Mouse (Mus musculus) heart, postnatal 0 days (tissue): ENCODE measurements around the gene 9030025P20Rik. TPM values are rescaled to one million over a fixed set of nuclear protein-coding genes. Genes with fewer than 3 reads are reported as not detected.
"Not testable (repeated sequence)": the region's sequence is repeated elsewhere in the genome, so short reads cannot be mapped to it uniquely, and the experiment has no call there.

Experiments used
- ATAC-seq: fragments of 200-750 bp; cut with Nextera tagmentation; 2 replicates; pipeline ENCODE4 v1.8.0; 2017; ENCODE audit warnings: low read depth, moderate number of reproducible peaks, moderate library complexity; ENCODE audit not compliant: insufficient read depth
- DNase-seq: peaks from one replicate; pipeline ENCODE4 v3.0.0-alpha.2; 2016; ENCODE audit warnings: low spot score
- H3K27ac ChIP-seq: fragments of 300-500 bp; sonication (generic); 2 replicates; pipeline ENCODE4 v1.5.1; 2014; ENCODE audit warnings: low read depth, mild to moderate bottlenecking
- H3K27me3 ChIP-seq: fragments of 300-500 bp; sonication (generic); 2 replicates; pipeline ENCODE4 v1.6.1; 2014; ENCODE audit warnings: low read length, mixed read lengths; ENCODE audit not compliant: control insufficient read depth, insufficient read depth
- H3K36me3 ChIP-seq: fragments of 300-500 bp; sonication (generic); replicated peaks from 2 replicates; pipeline ENCODE4 v1.6.1; 2014; ENCODE audit warnings: low read length, mixed read lengths; ENCODE audit not compliant: control insufficient read depth, insufficient read depth
- H3K4me1 ChIP-seq: fragments of 300-500 bp; sonication (generic); 2 replicates; pipeline ENCODE4 v1.6.1; 2014; ENCODE audit warnings: antibody characterized with exemption; ENCODE audit not compliant: control insufficient read depth, insufficient read depth
- H3K4me2 ChIP-seq: fragments of 300-500 bp; sonication (generic); 2 replicates; pipeline ENCODE4 v1.6.1; 2014; ENCODE audit warnings: low read depth, mild to moderate bottlenecking, low read length, moderate library complexity
- H3K4me3 ChIP-seq: fragments of 300-500 bp; sonication (generic); 2 replicates; pipeline ENCODE4 v1.5.1; 2014; ENCODE audit warnings: low read depth, low read length
- H3K9ac ChIP-seq: fragments of 300-500 bp; sonication (generic); replicated peaks from 2 replicates; pipeline ENCODE4 v1.6.1; 2014; ENCODE audit warnings: low read depth, low read length, mixed read lengths
- H3K9me3 ChIP-seq: fragments of 300-500 bp; sonication (generic); replicated peaks from 2 replicates; pipeline ENCODE4 v1.6.1; 2016; ENCODE audit warnings: low read length; ENCODE audit not compliant: control insufficient read depth
- CTCF ChIP-seq: IDR thresholded peaks from 2 replicates; pipeline ENCODE4 v1.5.1; 2016; ENCODE audit warnings: antibody characterized with exemption, control low read depth, low read depth
- EP300 ChIP-seq: IDR thresholded peaks from 2 replicates; pipeline ENCODE4 v1.6.1; 2016; ENCODE audit warnings: antibody characterized with exemption, low read depth
- WGBS: fragments of 180-500 bp; shearing (Covaris S2); extraction: QIAGEN DNeasy Blood & Tissue Kit; methylation state at CpG from one replicate; pipeline ENCODE4 v1.1.7; 2014; 5-methylcytosine and 5-hydroxymethylcytosine counted together
- polyA plus RNA-seq: library from polyadenylated mRNA; unstranded; fragments of >200 nt; fragmentation: Nextera tagmentation; extraction: Ambion mirVana; gene quantifications from 2 replicates; pipeline ENCODE4 v1.2.1, GENCODE M21; 2015
- total RNA-seq: library from RNA; depleted of rRNA; stranded (reverse); fragments of >200 nt; gene quantifications from 2 replicates; pipeline ENCODE4 v1.2.3, GENCODE M21; 2014; ENCODE audit warnings: low replicate concordance; rRNA removed

The 9030025P20Rik gene
- total RNA-seq (1.5 and 13.4 TPM in 2 replicates), polyA plus RNA-seq (5.9 and 7.3 TPM in 2 replicates)

DNA sequence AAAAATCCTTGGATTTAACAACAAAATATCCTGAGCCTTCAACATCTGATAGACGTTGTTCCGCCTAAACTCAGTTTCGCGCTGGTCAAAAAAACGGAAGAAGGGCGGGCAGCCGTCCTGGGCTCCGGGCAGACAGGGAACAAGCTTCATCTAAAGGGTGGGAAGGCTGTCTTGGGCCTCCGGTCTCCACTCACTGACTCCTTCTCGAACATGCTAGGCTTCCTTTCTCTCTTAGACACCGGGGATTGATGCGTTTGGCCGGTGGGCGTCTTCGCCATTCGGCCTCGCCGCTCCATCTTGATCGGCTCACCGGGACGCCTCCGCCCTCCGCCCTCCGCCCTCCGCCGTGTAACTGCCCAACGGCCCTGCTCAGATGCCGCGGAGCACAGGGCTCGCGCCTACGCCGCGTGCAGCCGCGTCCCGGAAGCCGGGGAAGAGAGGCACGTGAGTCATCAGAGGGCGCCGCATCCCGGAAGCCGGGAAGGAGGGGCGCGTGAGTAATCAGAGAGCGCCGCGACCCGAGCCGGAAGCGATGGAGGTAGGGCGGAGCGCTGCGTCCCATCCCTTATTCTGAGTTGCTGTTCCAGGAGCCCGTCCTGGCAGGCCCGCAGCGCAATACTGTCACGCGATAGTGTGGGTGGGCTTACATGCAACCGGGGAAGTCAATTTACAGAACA lies at the start of gene 9030025P20Rik, which contains the start of gene Gm3417:
Gene 9030025P20Rik (plus strand): TSS at position 107 of the 677 bp plus-strand sequence.
Gene Gm3417 (minus strand): TSS at position 429 of the 677 bp plus-strand sequence.
- not testable (repeated sequence) for H3K9me3 ChIP-seq, H3K9ac ChIP-seq, H3K4me3 ChIP-seq, H3K4me1 ChIP-seq, H3K27ac ChIP-seq, H3K27me3 ChIP-seq, H3K4me2 ChIP-seq, H3K36me3 ChIP-seq, DNase-seq
- peak; percentile 98 for ATAC-seq
- WGBS: no CpG with 5 or more reads among the region's 60 CpGs

DNA sequence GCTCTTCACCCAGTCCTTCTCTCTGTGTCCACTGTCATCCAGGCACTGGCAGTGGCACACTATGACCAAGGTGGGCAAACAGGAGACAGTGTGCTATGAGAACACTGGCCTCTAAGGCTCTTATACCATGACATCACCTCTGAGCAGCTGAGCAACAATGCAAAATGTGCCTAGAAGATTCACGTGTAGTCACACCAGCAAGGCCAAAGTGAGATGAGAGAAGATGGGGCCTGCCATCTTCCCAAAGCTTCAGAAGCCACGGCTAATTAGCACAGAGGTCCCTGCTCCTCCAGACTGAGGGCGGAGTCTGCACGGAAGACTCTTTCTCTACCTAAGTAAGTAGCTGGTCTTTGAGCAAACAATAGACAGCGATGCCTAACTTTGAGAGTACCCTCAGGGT lies 49.6 kb upstream of the 9030025P20Rik start:
- H3K9ac ChIP-seq: no peak overlapping the region
- no peak overlapping the region for H3K4me2 ChIP-seq
- DNase-seq (no peak), ATAC-seq (no peak)
- no peak overlapping the region for H3K4me3 ChIP-seq
- H3K27me3 ChIP-seq: 0 out of 2 replicates have a peak, but pooled peaks cover 2% of the 10 kb centered on the region
- H3K36me3 ChIP-seq: no peaks in the 10 kb centered on the region
- no peaks in the 10 kb centered on the region for H3K4me1 ChIP-seq
- WGBS: 68% methylated on average over 5 of the region's 5 CpGs
- no peak overlapping the region for H3K27ac ChIP-seq
- H3K9me3 ChIP-seq: no peaks in the 10 kb centered on the region
- TF ChIP-seq CTCF (no peak), EP300 (no peak)

DNA sequence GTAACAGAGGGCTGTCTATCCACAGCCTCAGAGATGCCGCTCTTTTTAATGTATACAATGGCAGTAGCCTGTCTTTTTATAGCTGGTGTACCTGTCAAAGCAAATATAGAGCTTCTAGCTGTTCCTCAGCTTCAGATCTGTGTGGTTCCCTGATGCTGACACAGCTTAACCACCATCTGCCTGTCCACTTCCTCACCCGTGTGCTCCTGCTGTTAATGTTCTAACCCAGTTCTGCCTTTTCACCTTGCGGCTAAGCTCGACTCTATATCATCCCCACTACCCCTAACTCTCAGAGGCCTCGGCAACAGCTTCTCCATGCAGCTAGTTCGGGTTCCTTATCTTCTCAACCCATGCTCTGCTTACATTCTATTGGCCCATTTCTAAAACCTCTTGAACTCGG lies 47.6 kb upstream of the 9030025P20Rik start:
- Histone ChIP-seq H3K4me2 (no peak overlapping the region), H3K9me3 (no peaks in the 10 kb centered on the region), H3K9ac (no peak overlapping the region), H3K27ac (no peak overlapping the region), H3K4me3 (no peak overlapping the region), H3K4me1 (no peaks in the 10 kb centered on the region), H3K27me3 (0 out of 2 replicates have a peak, but pooled peaks cover 2% of the 10 kb centered on the region), H3K36me3 (no peaks in the 10 kb centered on the region)
- WGBS: 65% methylated on average over 7 of the region's 7 CpGs
- ATAC-seq (no peak), DNase-seq (no peak)
- no peak for TF ChIP-seq EP300
- TF ChIP-seq CTCF: no peak

DNA sequence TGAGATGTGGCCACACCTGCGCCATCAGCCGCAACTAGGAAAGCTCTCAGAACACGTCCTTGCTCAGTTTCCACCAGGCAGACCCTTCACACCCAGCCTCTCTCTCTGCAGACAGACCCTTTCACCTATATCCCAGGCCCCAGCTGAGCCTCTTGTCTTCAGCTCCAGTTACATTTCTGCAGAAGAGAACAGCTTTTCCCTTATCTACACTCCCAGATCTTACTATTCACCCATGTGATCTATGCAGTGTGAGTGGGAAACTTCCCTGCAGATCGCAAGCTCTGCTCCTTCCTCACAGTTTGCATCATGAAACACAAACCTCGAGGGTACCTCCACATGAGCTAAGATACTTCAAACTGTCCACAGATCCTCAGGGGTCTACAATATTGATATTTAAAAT lies 46.8 kb upstream of the 9030025P20Rik start:
- Histone ChIP-seq H3K36me3 (no peaks in the 10 kb centered on the region), H3K27me3 (0 out of 2 replicates have a peak, but pooled peaks cover 2% of the 10 kb centered on the region), H3K4me3 (no peak overlapping the region), H3K4me1 (peaks cover 4% of the 10 kb centered on the region; the same call in 1 of the 2 replicates), H3K9me3 (no peaks in the 10 kb centered on the region), H3K4me2 (no peak overlapping the region), H3K9ac (no peak overlapping the region), H3K27ac (no peak overlapping the region)
- DNase-seq (no peak), ATAC-seq (no peak)
- 70% methylated on average over 5 of the region's 5 CpGs for WGBS
- TF ChIP-seq EP300 (no peak), CTCF (no peak)

DNA sequence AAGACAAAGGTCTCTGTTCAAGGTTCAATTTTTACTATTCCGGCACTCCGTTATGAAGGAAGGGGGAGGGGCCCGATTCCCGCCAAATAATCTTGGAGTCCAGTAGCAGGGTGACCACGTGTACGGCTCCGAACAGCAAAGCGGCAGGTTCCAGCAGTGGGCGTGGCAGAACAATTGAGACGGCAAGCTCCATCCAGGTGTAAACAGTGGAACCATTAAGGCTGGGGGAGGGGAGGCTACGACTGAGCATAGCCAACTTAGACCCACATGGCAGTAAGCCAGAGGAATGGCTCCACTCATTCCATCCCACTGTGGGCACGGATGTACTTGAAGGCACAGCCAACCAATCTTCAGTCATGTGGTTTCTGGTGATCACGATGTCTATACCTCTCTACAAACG lies 43.0 kb upstream of the 9030025P20Rik start:
- 75% methylated on average over 12 of the region's 14 CpGs for WGBS
- not testable (repeated sequence) for H3K36me3 ChIP-seq, H3K9ac ChIP-seq, H3K27me3 ChIP-seq, DNase-seq, H3K4me2 ChIP-seq, H3K4me3 ChIP-seq, H3K27ac ChIP-seq, H3K9me3 ChIP-seq, H3K4me1 ChIP-seq, ATAC-seq
